Mouse (Mus musculus) right cerebral cortex, adult 18-20 months (tissue): ENCODE data around the gene Gabrr1.

ENCODE experiments used
- DNase-seq: peaks from one replicate; pipeline ENCODE4 v3.0.0; 2022; ENCODE audit warnings: mixed read lengths

The Gabrr1 gene

GRCm38 (mm10) chr4:33208881-33209841 is 76.8 kb downstream of the Gabrr1 start, which contains the start of gene Srsf12:
TSS of gene Srsf12 (plus strand) at chr4:33208991.
- peak; percentile 59 for DNase-seq
